Mouse (Mus musculus): Measurements from ENCODE around the gene A730046J19Rik.

The A730046J19Rik gene

GRCm38 (mm10) chrX:144153523-144153922 is at the start of gene A730046J19Rik:
Gene A730046J19Rik, plus strand, starts transcription at chrX:144153695.
- Histone ChIP-seq H3K27me3 (ENCODE audit: insufficient read depth, low read length) (no peaks in the 10 kb centered on the region), H3K36me3 (ENCODE audit: insufficient read depth, low read length) (no peaks in the 10 kb centered on the region), H3K9me3 (ENCODE audit: low read length) (no peaks in the 10 kb centered on the region), H3K4me1 (replicated peaks; ENCODE audit: low read depth, low read length) (no peaks in the 10 kb centered on the region), H3K4me3 (replicated peaks; ENCODE audit: low read length) (no peak within 1 kb of the TSS)
- TF ChIP-seq CTCF (conservative IDR thresholded peaks at IDR 0.05; ENCODE audit: low read length) (no peak), NANOG (IDR thresholded peaks at IDR 0.05; ENCODE audit: borderline replicate concordance, low read length) (no peak), POU5F1 (IDR thresholded peaks at IDR 0.05; ENCODE audit: borderline replicate concordance, low read length) (no peak)

- H3K27me3 ChIP-seq (ENCODE audit: insufficient read depth, low read length) = no peaks in the 10 kb centered on the region
- H3K36me3 ChIP-seq (ENCODE audit: insufficient read depth, low read length) = no peaks in the 10 kb centered on the region
- no peak overlapping the region for H3K4me3 ChIP-seq (replicated peaks; ENCODE audit: low read length)
- H3K4me1 ChIP-seq (replicated peaks; ENCODE audit: low read depth, low read length) = no peaks in the 10 kb centered on the region
- no peaks in the 10 kb centered on the region for H3K9me3 ChIP-seq (ENCODE audit: low read length)
- TF ChIP-seq POU5F1 (IDR thresholded peaks at IDR 0.05; ENCODE audit: borderline replicate concordance, low read length) = no peak
- no peak for TF ChIP-seq CTCF (conservative IDR thresholded peaks at IDR 0.05; ENCODE audit: low read length)
- TF ChIP-seq NANOG (IDR thresholded peaks at IDR 0.05; ENCODE audit: borderline replicate concordance, low read length) = no peak
These were observed 48.7 kb upstream of the A730046J19Rik start for GRCm38 (mm10) chrX:144104619-144105416.

- no peaks in the 10 kb centered on the region for H3K4me1 ChIP-seq (replicated peaks; ENCODE audit: low read depth, low read length)
These were observed 17.2 kb upstream of the A730046J19Rik start for GRCm38 (mm10) chrX:144136281-144136680.

GRCm38 (mm10) chrX:144149987-144150386 is 3.5 kb upstream of the A730046J19Rik start:
- no peaks in the 10 kb centered on the region for H3K36me3 ChIP-seq (ENCODE audit: insufficient read depth, low read length)
- H3K27me3 ChIP-seq (ENCODE audit: insufficient read depth, low read length) = no peaks in the 10 kb centered on the region
- no peaks in the 10 kb centered on the region for H3K4me1 ChIP-seq (replicated peaks; ENCODE audit: low read depth, low read length)
- H3K9me3 ChIP-seq (ENCODE audit: low read length) = no peaks in the 10 kb centered on the region
- H3K4me3 ChIP-seq (replicated peaks; ENCODE audit: low read length) = no peak overlapping the region
- TF ChIP-seq NANOG (IDR thresholded peaks at IDR 0.05; ENCODE audit: borderline replicate concordance, low read length) (peak; percentile 81; the same call in 1 of the 2 replicates), POU5F1 (IDR thresholded peaks at IDR 0.05; ENCODE audit: borderline replicate concordance, low read length) (no peak)

More at GRCm38 (mm10) chrX:144136281-144136680, 17.2 kb upstream of the A730046J19Rik start:
- Histone ChIP-seq H3K4me3 (replicated peaks; ENCODE audit: low read length) (no peak overlapping the region), H3K27me3 (ENCODE audit: insufficient read depth, low read length) (no peaks in the 10 kb centered on the region), H3K36me3 (ENCODE audit: insufficient read depth, low read length) (no peaks in the 10 kb centered on the region), H3K9me3 (ENCODE audit: low read length) (peaks cover 5% of the 10 kb centered on the region; the same call in 1 of the 2 replicates)
- TF ChIP-seq CTCF (conservative IDR thresholded peaks at IDR 0.05; ENCODE audit: low read length) = no peak
- TF ChIP-seq NANOG (IDR thresholded peaks at IDR 0.05; ENCODE audit: borderline replicate concordance, low read length) = no peak
- no peak for TF ChIP-seq POU5F1 (IDR thresholded peaks at IDR 0.05; ENCODE audit: borderline replicate concordance, low read length)

GRCm38 (mm10) chrX:144154111-144154510 is 616 bp downstream of the A730046J19Rik start:
- Histone ChIP-seq H3K4me1 (replicated peaks; ENCODE audit: low read depth, low read length) (no peaks in the 10 kb centered on the region), H3K36me3 (ENCODE audit: insufficient read depth, low read length) (no peaks in the 10 kb centered on the region), H3K27me3 (ENCODE audit: insufficient read depth, low read length) (no peaks in the 10 kb centered on the region), H3K4me3 (replicated peaks; ENCODE audit: low read length) (no peak overlapping the region), H3K9me3 (ENCODE audit: low read length) (no peaks in the 10 kb centered on the region)
- TF ChIP-seq CTCF (conservative IDR thresholded peaks at IDR 0.05; ENCODE audit: low read length) = no peak
- TF ChIP-seq NANOG (IDR thresholded peaks at IDR 0.05; ENCODE audit: borderline replicate concordance, low read length) = no peak
- no peak for TF ChIP-seq POU5F1 (IDR thresholded peaks at IDR 0.05; ENCODE audit: borderline replicate concordance, low read length)

GRCm38 (mm10) chrX:144162936-144163335 is 9.4 kb downstream of the A730046J19Rik start:
- Histone ChIP-seq H3K36me3 (ENCODE audit: insufficient read depth, low read length) (no peaks in the 10 kb centered on the region), H3K4me1 (replicated peaks; ENCODE audit: low read depth, low read length) (no peaks in the 10 kb centered on the region)
- no peak for TF ChIP-seq CTCF (conservative IDR thresholded peaks at IDR 0.05; ENCODE audit: low read length)
- no peak for TF ChIP-seq POU5F1 (IDR thresholded peaks at IDR 0.05; ENCODE audit: borderline replicate concordance, low read length)
- TF ChIP-seq NANOG (IDR thresholded peaks at IDR 0.05; ENCODE audit: borderline replicate concordance, low read length) = no peak

More at GRCm38 (mm10) chrX:144162936-144163335, 9.4 kb downstream of the A730046J19Rik start:
- Histone ChIP-seq H3K4me3 (replicated peaks; ENCODE audit: low read length) (no peak overlapping the region), H3K9me3 (ENCODE audit: low read length) (no peaks in the 10 kb centered on the region), H3K27me3 (ENCODE audit: insufficient read depth, low read length) (no peaks in the 10 kb centered on the region)
